Mouse (Mus musculus) kidney, adult 9 months (tissue): ENCODE data around the gene Pex14.

ENCODE experiments used
- DNase-seq: peaks from one replicate; pipeline ENCODE4 v3.0.0; 2022

Gene Pex14

DNA sequence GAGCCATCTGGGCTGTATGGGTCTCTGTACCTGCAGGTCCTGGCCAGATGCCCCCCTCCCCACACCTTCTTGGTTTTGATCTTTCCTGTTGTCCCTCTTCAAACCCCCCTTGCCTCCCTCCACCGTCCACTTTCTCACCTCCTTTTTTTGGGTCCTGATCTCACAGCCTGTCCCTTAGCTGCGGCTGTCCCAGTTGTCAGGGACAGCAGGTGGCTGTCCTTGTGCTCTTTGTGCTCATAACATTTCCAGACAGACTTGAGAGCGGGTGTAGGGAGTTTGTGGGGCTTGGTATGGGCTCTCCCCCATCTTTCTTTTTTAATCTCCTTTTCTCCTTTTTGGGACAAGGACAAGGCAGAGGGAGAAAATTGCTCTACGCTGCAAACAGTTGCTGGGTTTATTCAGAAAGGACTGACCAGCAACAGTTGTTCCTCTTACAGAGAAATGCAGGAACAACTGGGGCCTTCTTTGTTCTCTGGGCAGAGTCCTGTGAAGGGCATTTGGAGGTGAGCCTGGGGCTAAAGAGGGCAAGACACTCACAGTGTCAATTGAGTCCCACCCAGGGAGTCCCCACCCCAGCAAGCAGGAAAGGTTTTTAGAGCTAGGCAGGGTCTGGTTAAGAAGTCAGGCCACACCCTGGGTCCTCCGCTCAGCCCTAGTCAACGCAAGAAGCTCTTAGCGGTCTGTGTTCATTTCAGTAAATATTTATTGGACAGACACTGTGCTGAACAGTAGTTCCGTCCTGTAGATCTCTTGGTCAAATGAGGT is 186.7 kb downstream of the Pex14 start:
- DNase-seq, result no peak

GRCm38 (mm10) chr4:148912134-148912533 is 187.5 kb downstream of the Pex14 start:
- DNase-seq, result no peak
